Mouse (Mus musculus) forelimb bud, embryonic 11.5 days (tissue): ENCODE results near the gene Carns1.
A peak's percentile ranks its signal among the peaks of the same experiment; 100 is the strongest.
"Not testable (repeated sequence)": the region's sequence is repeated elsewhere in the genome, so short reads cannot be mapped to it uniquely, and the experiment has no call there.

ENCODE experiments used
- DNase-seq: peaks from one replicate; pipeline ENCODE4 v3.0.0-alpha.2; 2012; ENCODE audit warnings: low read depth, low spot score

Carns1 gene

GRCm38 (mm10) chr19:4150567-4151487 lies 24.5 kb downstream of the Carns1 start:
- DNase-seq, result no peak

GRCm38 (mm10) chr19:4149764-4150461 lies 25.4 kb downstream of the Carns1 start:
- no peak for DNase-seq

DNA sequence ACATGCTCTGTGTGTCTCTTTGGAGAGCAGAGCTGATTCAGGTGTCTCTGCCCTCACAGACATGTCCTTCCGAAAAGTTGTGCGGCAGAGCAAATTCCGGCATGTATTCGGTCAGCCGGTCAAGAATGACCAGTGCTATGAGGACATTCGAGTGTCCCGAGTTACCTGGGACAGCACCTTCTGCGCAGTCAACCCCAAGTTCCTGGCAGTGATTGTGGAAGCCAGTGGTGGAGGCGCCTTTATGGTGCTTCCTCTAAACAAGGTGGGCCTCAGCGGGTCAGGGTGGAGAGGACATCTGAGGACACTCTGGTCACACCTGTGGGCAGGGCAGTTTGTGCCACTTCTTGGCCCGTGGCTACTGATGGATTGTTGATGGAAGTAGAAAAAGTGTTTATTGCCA lies 26.0 kb downstream of the Carns1 start:
- no peak for DNase-seq

DNA sequence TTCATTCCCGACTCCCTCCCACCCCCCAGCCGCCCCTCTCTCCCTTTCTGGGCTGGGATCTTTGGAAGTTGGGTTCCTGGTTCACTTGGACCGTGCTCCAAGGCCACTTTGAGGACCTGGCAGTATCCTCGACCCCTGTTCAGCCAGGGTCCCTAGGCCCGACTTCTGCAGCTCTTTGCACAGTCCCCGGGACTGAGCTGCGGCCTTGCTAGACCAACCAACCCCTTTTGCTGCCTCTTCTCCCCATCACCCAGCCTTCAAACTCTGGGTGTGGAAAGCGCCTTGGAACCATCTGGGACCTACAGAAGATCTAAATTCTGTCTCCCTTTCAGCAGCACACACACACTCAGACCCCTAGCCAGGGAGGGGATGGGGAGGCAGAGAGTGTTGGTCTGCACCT lies 26.5 kb downstream of the Carns1 start:
- DNase-seq, result no peak

- DNase-seq, result peak; percentile 87
Observed at GRCm38 (mm10) chr19:4148491-4148806, 26.8 kb downstream of the Carns1 start, which contains the start of gene Coro1b. Gene Coro1b (plus strand): TSS chr19:4148619.

DNA sequence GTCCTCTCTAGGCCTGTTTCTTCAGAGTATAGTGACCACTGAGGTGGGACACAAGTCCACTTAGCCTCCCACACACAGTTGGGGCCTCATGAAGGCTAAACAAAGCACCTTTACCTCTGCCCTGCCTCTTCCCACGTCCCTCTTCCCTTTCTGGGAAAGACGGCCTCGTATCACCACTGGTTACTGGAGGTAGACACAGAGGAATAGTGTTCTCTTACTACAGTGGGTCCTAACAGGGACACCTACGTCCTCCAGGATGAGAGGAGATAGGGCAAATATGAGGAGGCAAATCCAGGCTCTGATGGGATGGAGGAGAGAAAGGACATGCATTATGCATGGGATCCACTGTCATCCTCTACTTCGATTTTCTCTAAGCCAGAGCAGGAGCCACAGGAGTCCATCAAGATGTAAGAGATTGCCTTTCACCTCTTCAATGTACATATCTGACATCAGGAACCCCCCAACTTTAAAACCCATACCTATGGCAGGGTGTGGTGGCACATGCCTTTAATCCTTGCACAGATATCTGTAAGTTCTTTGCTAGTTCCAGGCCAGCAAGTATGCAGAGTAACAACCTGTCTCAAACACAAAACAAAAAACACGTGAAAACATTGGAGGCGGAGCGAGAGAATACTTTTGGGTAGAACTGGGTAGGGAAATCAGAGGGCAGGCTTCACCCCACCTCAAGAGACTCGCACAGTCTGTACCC lies 27.3 kb downstream of the Carns1 start:
- no peak for DNase-seq

DNA sequence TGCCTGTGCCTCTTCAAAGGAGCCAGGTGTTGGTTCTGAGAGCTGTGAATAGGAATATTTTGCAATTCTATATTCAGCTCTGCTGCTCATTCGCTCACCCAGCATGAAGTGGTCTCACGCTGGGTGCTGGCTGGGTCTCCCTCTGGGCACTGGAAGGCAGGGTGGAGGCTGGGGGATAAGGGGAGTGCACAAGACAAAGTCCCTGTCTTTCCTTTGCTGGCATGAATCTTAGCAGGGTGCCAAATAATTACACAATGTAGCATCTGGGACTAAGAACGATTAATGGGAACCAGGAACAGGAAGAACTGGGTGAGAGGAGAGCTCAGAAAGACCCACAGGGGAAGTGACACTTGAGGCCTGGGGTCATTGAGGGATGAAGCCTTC lies 28.3 kb downstream of the Carns1 start:
- DNase-seq, result no peak

DNA sequence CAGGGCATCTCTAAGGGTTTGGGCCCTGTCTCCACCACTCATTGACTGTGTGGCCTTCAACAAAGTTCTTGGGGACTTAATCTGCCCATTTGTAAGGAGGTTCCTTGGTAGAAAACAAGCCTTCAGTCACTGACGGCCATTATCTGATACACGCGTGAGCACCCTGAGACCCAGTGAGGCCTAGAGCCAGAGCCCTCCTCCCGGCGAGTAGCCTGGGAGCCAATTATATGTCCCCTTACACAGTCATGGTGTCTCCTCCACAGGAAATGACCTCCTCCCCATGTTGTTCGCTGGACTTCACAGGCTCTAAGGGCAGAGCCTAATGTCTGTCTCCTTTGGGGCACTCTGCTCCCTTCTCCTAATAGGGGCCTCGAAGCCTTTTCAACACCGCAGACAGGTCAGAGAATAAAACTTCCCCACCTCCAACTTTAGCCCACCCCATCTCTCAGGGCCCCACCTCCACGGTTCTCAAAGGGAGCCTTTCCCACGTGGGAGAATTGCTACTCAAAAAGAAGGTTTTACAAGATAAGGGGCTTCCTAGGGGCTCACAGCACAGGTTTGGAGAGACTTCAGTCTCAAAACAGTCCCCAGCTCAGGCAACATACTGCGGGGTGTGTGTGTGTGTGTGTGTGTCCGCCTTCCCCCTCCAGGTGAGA lies 28.8 kb downstream of the Carns1 start:
- DNase-seq, result no peak

DNA sequence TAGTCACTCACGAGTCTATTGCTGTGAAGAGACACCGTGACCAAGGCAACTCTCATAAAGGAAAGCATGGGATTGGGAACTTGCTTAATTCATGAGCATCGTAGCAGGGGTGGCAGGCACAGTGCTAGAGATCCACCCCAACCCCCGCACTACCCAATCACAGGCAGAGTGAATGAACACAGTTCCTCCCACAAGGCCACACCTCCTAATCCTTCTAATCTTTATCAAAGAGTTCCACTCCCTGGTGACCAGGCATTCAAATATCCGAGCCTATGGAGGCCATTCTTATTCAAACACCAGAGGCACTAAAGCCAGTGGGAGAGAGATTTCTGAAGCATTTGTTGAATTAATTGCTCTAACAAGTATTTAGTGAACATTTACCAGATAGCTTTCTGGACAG lies 29.3 kb downstream of the Carns1 start:
- DNase-seq, result no peak

- no peak for DNase-seq
Observed at GRCm38 (mm10) chr19:4144550-4145498, 30.5 kb downstream of the Carns1 start.

- DNase-seq, result no peak
Observed at GRCm38 (mm10) chr19:4143759-4144268, 31.5 kb downstream of the Carns1 start, which contains the start of gene Cabp4. Gene Cabp4 (minus strand): TSS chr19:4144033.

- DNase-seq, result no peak
Observed at GRCm38 (mm10) chr19:4142416-4143173, 32.7 kb downstream of the Carns1 start.

- no peak for DNase-seq
Observed at GRCm38 (mm10) chr19:4140147-4140546, 35.1 kb downstream of the Carns1 start.

GRCm38 (mm10) chr19:4139446-4139845 lies 35.8 kb downstream of the Carns1 start, which contains the start of gene Gpr152:
Gene Gpr152 (plus strand): TSS chr19:4139787.
- no peak for DNase-seq

GRCm38 (mm10) chr19:4137913-4138312 lies 37.4 kb downstream of the Carns1 start:
- DNase-seq, result no peak

GRCm38 (mm10) chr19:4136463-4136862 lies 38.8 kb downstream of the Carns1 start:
- no peak for DNase-seq

DNA sequence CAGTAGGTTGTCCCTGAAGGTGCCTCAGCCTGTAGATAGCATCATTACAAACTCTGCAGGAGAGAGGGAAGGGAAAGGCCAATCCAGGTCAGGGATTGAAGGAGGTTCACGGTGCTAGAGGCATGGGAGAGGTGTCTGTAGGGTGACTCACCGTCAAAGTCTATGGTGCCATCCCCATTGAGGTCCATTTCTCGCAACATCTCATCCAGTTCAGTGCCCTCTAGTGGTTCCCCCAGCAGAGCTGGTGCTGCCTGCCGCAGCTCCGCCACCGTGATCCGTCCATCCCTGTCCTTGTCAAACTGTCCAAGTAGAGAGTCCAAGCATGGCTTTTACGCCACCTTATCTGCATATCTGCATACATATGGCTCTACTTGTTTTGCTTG lies 39.3 kb downstream of the Carns1 start:
- not testable (repeated sequence) for DNase-seq

- not testable (repeated sequence) for DNase-seq
Observed at GRCm38 (mm10) chr19:4135229-4135962, 39.9 kb downstream of the Carns1 start.

DNA sequence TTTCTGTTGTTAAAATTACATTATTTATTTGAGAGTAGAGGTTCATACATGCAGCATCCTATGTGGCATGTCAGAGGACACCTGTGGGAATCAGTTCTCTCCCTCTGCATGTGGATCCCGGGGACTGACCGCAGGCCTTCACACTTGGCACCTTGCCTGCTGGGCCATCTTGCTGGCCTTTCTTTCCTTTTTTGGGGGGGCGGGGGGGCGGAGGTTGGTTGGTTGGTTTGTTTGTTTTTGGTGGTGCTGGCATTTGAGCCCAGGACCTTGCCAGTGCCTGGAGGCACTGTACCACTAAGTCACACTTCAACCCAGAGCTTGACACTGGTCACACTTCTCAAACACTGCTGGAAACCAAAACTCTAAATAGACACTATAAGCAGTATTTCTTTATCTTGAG lies 40.9 kb downstream of the Carns1 start:
- DNase-seq, result no peak
